Mouse (Mus musculus) intestine, embryonic 14.5 days (tissue): ENCODE measurements at regions not wholly inside any gene's neighbourhood (a gene's known extent, or its start where the extent isn't known, plus 50 kb on each side); places are given as distances from the start of the nearest gene placed in this dataset.

Experiments
- ATAC-seq: fragments of 200-750 bp; cut with Nextera tagmentation; replicated peaks from 2 replicates; pipeline ENCODE4 v1.8.0; 2017; ENCODE audit warnings: low read depth, moderate number of reproducible peaks, moderate TSS enrichment, moderate library complexity; ENCODE audit not compliant: low FRiP score, low TSS enrichment
- DNase-seq: peaks from one replicate; pipeline ENCODE4 v3.0.0-alpha.2; 2018; ENCODE audit warnings: low spot score
- H3K27ac ChIP-seq: fragments of 300-500 bp; sonication (generic); 2 replicates; pipeline ENCODE4 v1.5.1; 2014; ENCODE audit warnings: low read depth, mild to moderate bottlenecking, control low read depth
- H3K27me3 ChIP-seq: fragments of 300-500 bp; sonication (generic); replicated peaks from 2 replicates; pipeline ENCODE4 v1.6.1; 2014; ENCODE audit warnings: low read length, control low read depth; ENCODE audit not compliant: control insufficient read depth, insufficient read depth
- H3K36me3 ChIP-seq: fragments of 300-500 bp; sonication (generic); 2 replicates; pipeline ENCODE4 v1.6.1; 2014; ENCODE audit warnings: low read length, control low read depth; ENCODE audit not compliant: control insufficient read depth, insufficient read depth
- H3K4me1 ChIP-seq: fragments of 300-500 bp; sonication (generic); replicated peaks from 2 replicates; pipeline ENCODE4 v1.6.1; 2014; ENCODE audit warnings: low read length, control low read depth, mixed read lengths; ENCODE audit not compliant: control insufficient read depth, insufficient read depth
- H3K4me2 ChIP-seq: fragments of 300-500 bp; sonication (generic); 2 replicates; pipeline ENCODE4 v1.6.1; 2014; ENCODE audit warnings: low read length
- H3K4me3 ChIP-seq: fragments of 300-500 bp; sonication (generic); 2 replicates; pipeline ENCODE4 v1.5.1; 2014; ENCODE audit warnings: low read depth, low read length, control low read depth, mixed read lengths
- H3K9ac ChIP-seq: fragments of 300-500 bp; sonication (generic); 2 replicates; pipeline ENCODE4 v1.6.1; 2014; ENCODE audit warnings: mild to moderate bottlenecking, low read length
- H3K9me3 ChIP-seq: fragments of 300-500 bp; sonication (generic); 2 replicates; pipeline ENCODE4 v1.6.1; 2016; ENCODE audit warnings: low read length, control low read depth; ENCODE audit not compliant: control insufficient read depth
- WGBS: fragments of 180-500 bp; shearing (Covaris S2); extraction: QIAGEN DNeasy Blood & Tissue Kit; methylation state at CpG from one replicate; pipeline ENCODE4 v1.1.7; 2014; 5-methylcytosine and 5-hydroxymethylcytosine counted together

DNA sequence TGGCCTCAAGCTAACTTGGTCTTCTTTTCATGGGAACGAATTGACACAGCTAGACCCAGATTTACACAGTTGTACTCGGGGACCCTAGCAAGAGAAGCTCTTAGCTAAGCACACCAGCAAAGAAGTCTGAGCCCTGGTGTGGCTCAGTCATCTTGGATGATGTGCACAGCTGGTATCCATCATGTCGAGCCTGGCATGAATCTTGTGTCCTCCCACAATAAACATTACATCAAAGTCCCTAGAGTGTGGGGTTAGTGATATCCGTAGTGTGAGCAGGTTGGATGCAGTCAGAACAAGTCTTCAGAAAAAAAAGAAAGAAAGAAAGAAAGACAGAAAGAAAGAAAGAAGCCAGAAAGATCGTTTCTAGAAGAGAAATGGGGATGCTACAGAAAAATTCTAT, 52.1 kb upstream of the Hmcn1 start:
- no peak overlapping the region for H3K9ac ChIP-seq
- no peaks in the 10 kb centered on the region for H3K9me3 ChIP-seq
- no peak overlapping the region for H3K4me3 ChIP-seq
- no peaks in the 10 kb centered on the region for H3K27me3 ChIP-seq
- H3K4me2 ChIP-seq = no peak overlapping the region
- H3K36me3 ChIP-seq = no peaks in the 10 kb centered on the region
- H3K27ac ChIP-seq = no peak overlapping the region
- ATAC-seq (no peak), DNase-seq (no peak)
- WGBS = 34% methylated on average over 5 of the region's 5 CpGs
- H3K4me1 ChIP-seq = no peaks in the 10 kb centered on the region

DNA sequence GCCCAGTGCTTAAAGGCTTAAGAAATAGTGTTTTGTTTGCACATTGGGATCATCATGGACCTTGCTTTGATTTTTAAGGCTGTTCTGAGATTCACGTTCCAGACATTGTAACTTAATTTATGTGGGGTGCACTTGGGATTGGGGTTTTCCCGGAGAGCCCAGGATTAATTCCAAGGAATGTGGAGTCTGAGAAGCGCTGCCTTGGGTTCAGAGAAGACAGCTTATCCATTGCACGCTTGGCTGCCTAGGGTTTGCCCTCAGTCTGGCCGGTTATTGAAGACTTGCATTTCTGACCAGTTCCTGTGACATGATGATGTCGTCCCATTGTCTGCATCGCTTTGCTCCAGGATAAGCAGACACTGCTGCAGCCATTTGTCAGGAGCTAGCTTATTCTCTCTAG, 53.4 kb upstream of the Hmcn1 start:
- ATAC-seq = no peak

DNA sequence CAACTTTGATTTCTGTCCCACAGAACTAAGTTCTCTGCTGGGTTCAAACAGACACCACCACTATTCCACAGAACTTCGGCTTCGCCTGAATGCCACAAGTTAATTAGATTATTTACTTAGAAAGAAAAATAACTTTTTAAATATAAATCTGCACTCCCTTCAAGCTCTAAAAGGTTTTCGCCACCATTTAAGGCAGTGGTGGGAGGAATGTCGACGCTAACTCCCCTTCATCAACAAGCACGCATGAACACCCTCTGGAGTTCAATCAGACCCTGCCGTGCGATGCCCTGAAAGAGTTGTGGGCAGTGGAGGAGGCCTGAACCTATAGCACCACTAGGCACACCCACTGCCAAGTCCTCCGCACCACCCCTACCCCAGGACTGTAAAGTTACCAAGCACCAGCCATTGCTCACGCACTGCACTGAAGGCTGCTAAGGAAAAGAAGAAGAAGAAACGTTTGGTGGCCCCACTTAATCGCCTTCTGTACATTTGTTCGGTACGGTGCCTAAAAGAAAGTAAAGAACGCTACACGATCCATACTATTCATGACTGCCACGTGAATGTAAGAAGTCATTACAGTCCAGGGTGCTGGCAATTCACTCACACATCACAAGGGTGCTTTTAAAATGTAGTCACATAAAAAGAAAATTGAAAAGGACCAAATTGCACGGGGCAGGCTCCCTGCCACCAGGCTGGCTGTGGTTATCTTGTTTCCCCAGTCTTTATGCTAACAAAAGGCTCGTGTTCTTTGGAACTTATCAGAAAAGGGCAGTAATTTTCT, 56.7 kb upstream of the Hmcn1 start:
- DNase-seq = no peak
- no peak overlapping the region for H3K27ac ChIP-seq
- no peaks in the 10 kb centered on the region for H3K36me3 ChIP-seq
- no peak overlapping the region for H3K9ac ChIP-seq
- no peaks in the 10 kb centered on the region for H3K4me1 ChIP-seq
- H3K9me3 ChIP-seq = no peaks in the 10 kb centered on the region
- ATAC-seq = peak; percentile 54
- 73% methylated on average over 19 of the region's 19 CpGs for WGBS
- no peaks in the 10 kb centered on the region for H3K27me3 ChIP-seq
- H3K4me2 ChIP-seq = no peak overlapping the region
- no peak overlapping the region for H3K4me3 ChIP-seq

More for the DNA sequence above, 53.4 kb upstream of the Hmcn1 start:
- Histone ChIP-seq H3K9ac (no peak overlapping the region), H3K27me3 (no peaks in the 10 kb centered on the region), H3K9me3 (no peaks in the 10 kb centered on the region), H3K27ac (no peak overlapping the region), H3K4me2 (no peak overlapping the region), H3K4me3 (no peak overlapping the region), H3K36me3 (no peaks in the 10 kb centered on the region), H3K4me1 (no peaks in the 10 kb centered on the region)
- WGBS = 51% methylated on average over 7 of the region's 7 CpGs
- no peak for DNase-seq

DNA sequence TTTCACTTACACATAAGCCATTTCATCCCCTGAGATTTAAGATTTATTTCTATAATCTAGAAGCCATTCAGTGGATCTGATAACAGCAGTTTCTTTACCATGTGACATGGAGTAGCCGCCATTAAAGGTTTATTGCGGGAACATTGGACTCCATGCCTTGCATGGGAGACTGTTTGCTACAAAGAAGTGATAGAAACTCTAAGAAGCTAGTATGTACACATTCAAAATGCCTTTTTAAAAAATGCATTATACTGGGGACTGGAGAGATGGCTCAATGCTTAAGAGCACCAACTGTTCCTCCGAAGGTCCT, 57.2 kb upstream of the Hmcn1 start:
- Histone ChIP-seq H3K36me3 (no peaks in the 10 kb centered on the region), H3K4me2 (no peak overlapping the region), H3K4me1 (no peaks in the 10 kb centered on the region), H3K9me3 (no peaks in the 10 kb centered on the region), H3K27ac (no peak overlapping the region), H3K27me3 (no peaks in the 10 kb centered on the region), H3K4me3 (no peak overlapping the region), H3K9ac (no peak overlapping the region)
- no peak for DNase-seq
- WGBS = 83% methylated on average over 3 of the region's 3 CpGs
- peak; percentile 59 for ATAC-seq

DNA sequence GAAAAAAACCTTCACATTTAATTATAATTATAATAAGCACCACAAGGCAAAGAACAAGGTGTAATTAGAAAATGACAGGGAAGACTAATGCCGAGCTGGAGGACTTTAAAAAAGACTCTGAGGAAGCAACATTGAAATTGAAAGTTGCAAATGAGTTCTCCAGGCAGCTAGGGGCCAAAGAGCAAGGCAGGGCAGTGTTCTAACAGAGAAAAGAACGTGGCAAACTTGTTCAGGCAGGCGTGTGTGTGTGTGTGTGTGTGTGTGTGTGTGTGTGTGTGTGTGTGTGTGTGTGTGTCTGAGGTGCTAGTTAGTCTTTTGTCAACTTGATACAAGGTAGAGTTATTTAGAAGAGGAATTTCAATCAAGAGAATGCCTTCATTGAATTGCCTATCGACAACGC, 60.0 kb upstream of the Hmcn1 start:
- Histone ChIP-seq H3K36me3 (no peaks in the 10 kb centered on the region), H3K4me1 (no peaks in the 10 kb centered on the region), H3K9ac (no peak overlapping the region), H3K27me3 (no peaks in the 10 kb centered on the region), H3K27ac (no peak overlapping the region), H3K4me3 (no peak overlapping the region), H3K9me3 (no peaks in the 10 kb centered on the region), H3K4me2 (no peak overlapping the region)
- WGBS = 58% methylated on average over 5 of the region's 5 CpGs
- no peak for ATAC-seq
- DNase-seq = no peak

DNA sequence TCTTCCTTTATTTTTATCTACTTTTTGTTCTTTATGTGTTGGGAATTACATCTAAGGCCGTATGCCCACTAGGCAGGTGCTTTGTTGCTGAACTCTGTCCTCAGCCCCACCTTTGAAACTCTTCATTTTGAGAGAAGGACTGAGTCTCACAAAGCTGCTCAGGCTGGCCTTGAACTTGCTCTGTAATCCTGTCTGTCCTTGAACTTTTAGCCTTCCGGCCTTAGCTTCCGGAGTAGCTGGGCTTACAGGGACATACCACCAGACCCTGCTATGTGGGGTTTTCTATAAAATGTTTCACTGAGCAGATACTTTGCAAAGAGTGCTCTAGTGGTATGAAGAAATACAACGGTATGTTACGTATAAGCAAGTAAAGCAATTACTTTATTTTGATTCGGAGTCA, 62.2 kb upstream of the Hmcn1 start:
- WGBS = 91% methylated on average over 6 of the region's 6 CpGs
- Histone ChIP-seq H3K9me3 (no peaks in the 10 kb centered on the region), H3K4me3 (no peak overlapping the region), H3K27ac (no peak overlapping the region), H3K9ac (no peak overlapping the region), H3K4me2 (no peak overlapping the region), H3K36me3 (no peaks in the 10 kb centered on the region), H3K27me3 (no peaks in the 10 kb centered on the region), H3K4me1 (no peaks in the 10 kb centered on the region)
- DNase-seq (no peak), ATAC-seq (no peak)

DNA sequence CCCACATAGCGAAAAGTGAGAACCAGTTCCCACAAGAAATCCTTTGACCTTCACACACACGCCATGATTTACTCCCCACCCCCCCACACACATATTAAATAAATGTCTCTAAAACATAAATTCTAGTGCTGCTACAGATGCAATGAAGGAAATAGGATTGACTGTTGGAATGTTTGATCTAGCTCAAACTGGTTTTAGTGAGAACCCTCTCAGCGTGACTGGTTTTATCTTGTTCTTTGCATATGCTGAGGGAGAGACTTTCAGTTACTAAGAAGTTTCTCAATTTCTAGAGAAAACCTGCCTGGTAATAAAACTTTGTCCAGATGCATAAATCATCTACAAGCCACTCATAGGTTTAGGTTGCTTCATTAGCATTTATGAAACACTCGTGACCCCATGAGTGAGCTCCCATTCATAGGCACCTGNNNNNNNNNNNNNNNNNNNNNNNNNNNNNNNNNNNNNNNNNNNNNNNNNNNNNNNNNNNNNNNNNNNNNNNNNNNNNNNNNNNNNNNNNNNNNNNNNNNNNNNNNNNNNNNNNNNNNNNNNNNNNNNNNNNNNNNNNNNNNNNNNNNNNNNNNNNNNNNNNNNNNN, 66.4 kb upstream of the Hmcn1 start:
- H3K9me3 ChIP-seq = no peaks in the 10 kb centered on the region
- H3K9ac ChIP-seq = no peak overlapping the region
- H3K4me2 ChIP-seq = no peak overlapping the region
- no peaks in the 10 kb centered on the region for H3K27me3 ChIP-seq
- DNase-seq = no peak
- no peak overlapping the region for H3K4me3 ChIP-seq
- H3K27ac ChIP-seq = no peak overlapping the region
- ATAC-seq = no peak
- WGBS = 78% methylated on average over 4 of the region's 4 CpGs
- peaks cover 8% of the 10 kb centered on the region; the same call in 1 of the 2 replicates for H3K4me1 ChIP-seq
- H3K36me3 ChIP-seq = no peaks in the 10 kb centered on the region

DNA sequence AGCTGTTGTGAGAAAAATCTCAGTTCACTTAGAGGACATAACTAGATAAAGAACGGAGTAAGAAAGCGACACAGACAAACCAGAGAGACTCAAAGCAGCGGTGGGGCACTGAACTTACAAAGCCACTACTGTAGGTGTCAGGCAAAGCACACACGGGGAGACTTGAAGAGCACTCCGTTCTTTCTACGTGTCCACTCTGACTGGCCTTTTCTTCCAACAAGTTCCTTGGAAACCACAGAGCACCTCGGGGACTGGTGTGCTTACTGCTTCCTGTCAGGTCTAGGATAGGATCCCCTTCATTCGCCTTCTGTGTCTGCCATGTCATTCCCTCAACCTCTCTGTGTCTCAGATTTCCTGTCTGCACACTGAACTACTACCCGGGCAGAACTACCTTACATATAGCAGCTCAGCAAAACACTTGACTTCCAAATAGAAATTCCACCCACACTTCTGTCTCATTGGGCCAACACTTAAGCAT, 71.9 kb upstream of the Hmcn1 start:
- Histone ChIP-seq H3K9ac (no peak overlapping the region), H3K4me1 (peaks cover 8% of the 10 kb centered on the region; the same call in 1 of the 2 replicates), H3K4me2 (no peak overlapping the region), H3K4me3 (no peak overlapping the region), H3K9me3 (no peaks in the 10 kb centered on the region), H3K27ac (no peak overlapping the region), H3K36me3 (no peaks in the 10 kb centered on the region), H3K27me3 (no peaks in the 10 kb centered on the region)
- DNase-seq (no peak), ATAC-seq (no peak)
- WGBS = 69% methylated on average over 9 of the region's 9 CpGs
